Mouse (Mus musculus) E14TG2a.4 (cell line): ENCODE results near the gene Cldn2.

Experiments
- H3K27me3 ChIP-seq: 2 replicates; pipeline ENCODE4 v1.6.1; 2014; ENCODE audit warnings: low read length, control low read depth; ENCODE audit not compliant: insufficient read depth
- H3K36me3 ChIP-seq: 2 replicates; pipeline ENCODE4 v1.6.1; 2014; ENCODE audit warnings: low read length, control low read depth; ENCODE audit not compliant: insufficient read depth
- H3K4me1 ChIP-seq: replicated peaks from 2 replicates; pipeline ENCODE4 v1.6.1; 2014; ENCODE audit warnings: low read depth, low read length, control low read depth
- H3K4me3 ChIP-seq: replicated peaks from 2 replicates; pipeline ENCODE4 v1.5.1; 2014; ENCODE audit warnings: mild to moderate bottlenecking, low read length
- H3K9me3 ChIP-seq: 2 replicates; pipeline ENCODE4 v1.6.1; 2014; ENCODE audit warnings: low read length, control low read depth
- CTCF ChIP-seq: conservative IDR thresholded peaks from 2 replicates; pipeline ENCODE4 v1.5.1; 2014; ENCODE audit warnings: low read length
- NANOG ChIP-seq: IDR thresholded peaks from 2 replicates; pipeline ENCODE4 v1.6.1; 2014; ENCODE audit warnings: borderline replicate concordance, low read length, mixed read lengths
- POU5F1 ChIP-seq: IDR thresholded peaks from 2 replicates; pipeline ENCODE4 v1.6.1; 2014; ENCODE audit warnings: low read length, borderline replicate concordance

The Cldn2 gene

GRCm38 (mm10) chrX:139779401-139779800, 21.2 kb upstream of the Cldn2 start:
- peaks cover 23% of the 10 kb centered on the region for H3K36me3 ChIP-seq
- peaks cover 75% of the 10 kb centered on the region for H3K4me1 ChIP-seq
- no peaks in the 10 kb centered on the region for H3K9me3 ChIP-seq
- no peak for TF ChIP-seq NANOG
- no peak for TF ChIP-seq CTCF
- TF ChIP-seq POU5F1 = no peak
- H3K4me3 ChIP-seq = no peak overlapping the region
- no peaks in the 10 kb centered on the region for H3K27me3 ChIP-seq

GRCm38 (mm10) chrX:139780988-139781387, 19.6 kb upstream of the Cldn2 start:
- TF ChIP-seq CTCF (no peak), POU5F1 (no peak), NANOG (no peak)
- H3K27me3 ChIP-seq = no peaks in the 10 kb centered on the region
- H3K4me3 ChIP-seq = peak overlapping the region; percentile 74
- peaks cover 81% of the 10 kb centered on the region for H3K4me1 ChIP-seq
- H3K36me3 ChIP-seq = peaks cover 23% of the 10 kb centered on the region
- H3K9me3 ChIP-seq = no peaks in the 10 kb centered on the region

GRCm38 (mm10) chrX:139781563-139781962, 19.1 kb upstream of the Cldn2 start:
- Histone ChIP-seq H3K4me1 (peaks cover 80% of the 10 kb centered on the region), H3K4me3 (peak overlapping the region; percentile 74), H3K36me3 (peaks cover 23% of the 10 kb centered on the region), H3K27me3 (no peaks in the 10 kb centered on the region), H3K9me3 (no peaks in the 10 kb centered on the region)
- TF ChIP-seq POU5F1 (no peak), NANOG (no peak), CTCF (no peak)

GRCm38 (mm10) chrX:139782278-139783044, 18.2 kb upstream of the Cldn2 start, which contains the start of gene Ripply1:
Ripply1 (minus strand) TSS chrX:139782353.
- H3K9me3 ChIP-seq = no peaks in the 10 kb centered on the region
- TF ChIP-seq POU5F1 (no peak), CTCF (no peak), NANOG (no peak)
- H3K27me3 ChIP-seq = no peaks in the 10 kb centered on the region
- peaks cover 71% of the 10 kb centered on the region for H3K4me1 ChIP-seq
- peak within 1 kb of the TSS; percentile 74 for H3K4me3 ChIP-seq
- peaks cover 23% of the 10 kb centered on the region for H3K36me3 ChIP-seq

GRCm38 (mm10) chrX:139783045-139783422, 17.6 kb upstream of the Cldn2 start:
- Histone ChIP-seq H3K9me3 (no peaks in the 10 kb centered on the region), H3K27me3 (no peaks in the 10 kb centered on the region), H3K4me1 (peaks cover 66% of the 10 kb centered on the region), H3K36me3 (peaks cover 23% of the 10 kb centered on the region), H3K4me3 (peak overlapping the region; percentile 45; the same call in 1 of the 2 replicates)
- TF ChIP-seq POU5F1 (no peak), CTCF (no peak), NANOG (no peak)

GRCm38 (mm10) chrX:139785764-139786163, 14.9 kb upstream of the Cldn2 start:
- TF ChIP-seq NANOG (no peak), POU5F1 (no peak), CTCF (no peak)
- Histone ChIP-seq H3K9me3 (no peaks in the 10 kb centered on the region), H3K4me3 (no peak overlapping the region), H3K4me1 (peaks cover 38% of the 10 kb centered on the region), H3K27me3 (no peaks in the 10 kb centered on the region), H3K36me3 (no peaks in the 10 kb centered on the region)

- Histone ChIP-seq H3K4me3 (no peak overlapping the region), H3K9me3 (no peaks in the 10 kb centered on the region), H3K36me3 (no peaks in the 10 kb centered on the region), H3K4me1 (peaks cover 13% of the 10 kb centered on the region), H3K27me3 (no peaks in the 10 kb centered on the region)
- TF ChIP-seq CTCF (no peak), NANOG (no peak), POU5F1 (no peak)
Observed at GRCm38 (mm10) chrX:139794072-139794845, 6.4 kb upstream of the Cldn2 start.

- Histone ChIP-seq H3K4me3 (no peak overlapping the region), H3K36me3 (no peaks in the 10 kb centered on the region), H3K27me3 (0 out of 2 replicates have a peak, but pooled peaks cover 2% of the 10 kb centered on the region), H3K9me3 (no peaks in the 10 kb centered on the region), H3K4me1 (peaks cover 22% of the 10 kb centered on the region)
- TF ChIP-seq CTCF = no peak
- TF ChIP-seq POU5F1 = no peak
- TF ChIP-seq NANOG = no peak
Observed at GRCm38 (mm10) chrX:139796037-139796436, 4.6 kb upstream of the Cldn2 start.
